Mouse (Mus musculus) heart, adult 8-10 months (tissue): ENCODE measurements around the gene Fam69b. TPM values are rescaled to one million over a fixed set of nuclear protein-coding genes. Genes with fewer than 3 reads are reported as not detected.
A peak's percentile ranks its signal among the peaks of the same experiment; 100 is the strongest.

Experiments used
- DNase-seq: peaks from one replicate; pipeline ENCODE4 v3.0.0; 2022; ENCODE audit warnings: low spot score
- total RNA-seq, 4 experiments: library from RNA; stranded (reverse); gene quantifications; 2 replicates each; pipeline ENCODE4 v1.2.4; 2022

The Fam69b gene
- total RNA-seq: 10 to 100 TPM; 15.0 to 26.6 (median 20.9) TPM

- DNase-seq: peak; percentile 40
Measured at GRCm38 (mm10) chr2:26627921-26628739, at the start of gene Fam69b. TSS of gene Fam69b (plus strand) at chr2:26628457.

- DNase-seq: no peak
Measured at GRCm38 (mm10) chr2:26579714-26580113, 48.5 kb upstream of the Fam69b start, which contains the start of gene Egfl7. TSS of gene Egfl7 (plus strand) at chr2:26580014.

GRCm38 (mm10) chr2:26580751-26581150 lies 47.5 kb upstream of the Fam69b start:
- DNase-seq: no peak

- DNase-seq: peak; percentile 75
Measured at GRCm38 (mm10) chr2:26582203-26582602, 46.1 kb upstream of the Fam69b start.

DNA sequence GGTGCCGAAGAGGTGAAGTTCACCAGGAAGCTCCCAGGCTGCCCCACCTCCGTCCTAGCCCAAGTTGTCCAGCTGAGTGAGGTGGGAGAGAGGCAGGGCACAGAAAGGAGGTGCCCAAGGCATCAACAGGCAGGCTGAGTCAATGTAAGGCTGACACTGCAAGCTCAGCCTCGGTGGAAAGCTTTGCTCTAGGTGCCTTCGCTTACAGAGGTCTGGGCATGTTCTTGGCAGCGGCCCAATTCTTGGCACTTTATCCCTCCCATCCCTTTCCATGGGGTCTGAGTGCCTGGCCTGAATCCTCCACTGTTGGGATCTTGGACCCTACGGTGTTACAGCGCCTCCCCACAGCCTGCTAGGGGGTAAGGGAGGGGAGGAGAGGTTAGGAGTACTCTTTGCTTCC lies 45.5 kb upstream of the Fam69b start:
- no peak for DNase-seq

DNA sequence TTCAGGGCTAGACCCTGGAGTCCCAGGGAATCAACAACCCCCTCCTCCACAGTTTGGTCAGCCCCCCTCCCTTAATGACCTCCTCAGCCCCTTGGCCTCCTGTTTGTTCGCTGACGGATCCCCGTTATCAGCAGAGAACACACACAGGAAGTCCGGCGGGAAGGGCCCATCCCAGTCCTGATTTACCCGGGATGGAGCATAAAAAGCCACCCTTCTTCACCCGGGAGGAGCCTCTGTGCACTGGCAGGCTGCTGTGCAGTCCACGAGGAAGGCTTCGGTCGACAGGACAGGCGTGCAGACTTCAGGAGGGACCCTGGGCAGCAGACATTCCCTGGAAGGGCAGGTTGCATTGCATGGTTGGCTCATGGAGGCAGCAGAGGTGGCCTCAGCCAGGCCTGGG lies 44.6 kb upstream of the Fam69b start:
- DNase-seq: peak; percentile 92

DNA sequence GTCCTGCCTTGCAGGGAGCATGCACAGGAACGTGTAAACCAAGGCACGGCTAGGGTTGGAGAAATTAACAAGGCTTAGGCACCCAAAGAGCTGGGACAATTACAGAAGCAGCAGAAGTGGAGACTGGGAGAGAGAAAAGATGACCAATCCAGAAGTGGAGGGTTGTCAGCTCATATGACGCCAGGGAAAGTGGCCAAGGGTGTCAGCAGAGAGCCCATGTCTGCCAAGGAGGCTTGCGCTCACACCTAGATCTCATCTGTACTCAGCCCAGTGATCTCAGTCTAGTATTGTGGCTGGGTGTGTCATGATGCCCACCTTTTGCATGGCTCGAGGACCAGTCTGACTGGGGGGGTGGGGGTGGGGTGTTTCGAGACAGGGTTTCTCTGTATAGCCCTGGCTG lies 42.5 kb upstream of the Fam69b start:
- DNase-seq: no peak

DNA sequence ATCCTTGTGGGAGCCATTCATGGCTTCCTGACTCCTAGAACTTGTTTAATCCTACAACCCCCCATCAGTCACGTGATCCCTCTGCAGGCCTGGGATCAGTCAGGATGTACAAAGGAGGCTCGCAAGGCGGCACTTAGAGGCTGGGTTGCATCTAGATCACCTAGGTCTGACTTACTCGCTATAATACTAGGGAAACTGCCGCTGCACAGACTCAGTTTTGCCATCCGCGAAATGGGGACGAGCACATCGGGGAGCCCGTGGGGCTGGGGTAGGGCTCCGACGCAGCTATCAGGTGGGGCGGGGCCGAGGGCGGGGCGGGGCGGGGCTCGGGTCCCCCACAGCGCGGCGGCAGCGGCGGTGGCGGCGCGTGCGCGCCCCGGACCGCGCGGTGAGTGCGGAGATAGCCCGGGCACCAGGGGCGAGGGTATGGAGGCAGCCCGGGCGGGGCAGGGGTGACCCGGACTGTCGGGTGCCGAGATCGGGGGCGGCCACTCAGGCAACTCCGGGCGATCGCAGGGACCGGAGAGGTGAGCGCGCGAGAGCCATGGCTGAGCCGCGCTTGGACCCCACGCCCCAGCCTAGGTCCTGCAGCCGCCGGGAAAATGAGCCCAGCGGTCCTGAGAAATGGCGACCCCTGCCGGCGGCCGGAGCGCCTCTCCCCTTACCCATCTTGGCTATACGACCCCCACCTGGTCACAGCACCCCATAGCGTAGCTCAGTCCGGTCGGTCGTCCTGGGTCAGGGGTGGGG lies 41.8 kb upstream of the Fam69b start, which contains the start of gene Gm20532:
Gene Gm20532, plus strand, starts transcription at position 346 of the 750 bp plus-strand sequence.
- no peak for DNase-seq

GRCm38 (mm10) chr2:26587044-26587405 lies 41.2 kb upstream of the Fam69b start:
- no peak for DNase-seq

DNA sequence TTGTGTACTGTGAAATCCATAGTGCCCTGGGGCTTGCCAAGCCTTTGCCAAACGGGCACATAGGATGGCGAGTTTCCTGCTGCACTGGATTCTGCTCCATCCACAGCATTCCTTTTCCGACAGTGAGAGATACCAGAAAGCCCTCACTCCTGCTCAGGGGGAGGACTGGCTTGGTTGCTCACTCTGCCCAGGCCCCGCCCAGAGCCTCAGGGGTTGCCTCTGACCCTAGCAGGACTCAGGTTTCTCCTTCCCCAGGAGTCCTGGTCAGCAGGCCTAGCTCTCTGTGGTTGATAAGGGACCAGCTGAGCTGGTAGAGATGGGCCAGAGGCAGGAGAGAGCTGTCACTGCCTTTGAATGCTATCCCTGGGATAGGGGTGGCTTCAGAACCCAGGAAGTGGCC lies 39.7 kb upstream of the Fam69b start:
- no peak for DNase-seq

GRCm38 (mm10) chr2:26589284-26589683 lies 39.0 kb upstream of the Fam69b start:
- no peak for DNase-seq

DNA sequence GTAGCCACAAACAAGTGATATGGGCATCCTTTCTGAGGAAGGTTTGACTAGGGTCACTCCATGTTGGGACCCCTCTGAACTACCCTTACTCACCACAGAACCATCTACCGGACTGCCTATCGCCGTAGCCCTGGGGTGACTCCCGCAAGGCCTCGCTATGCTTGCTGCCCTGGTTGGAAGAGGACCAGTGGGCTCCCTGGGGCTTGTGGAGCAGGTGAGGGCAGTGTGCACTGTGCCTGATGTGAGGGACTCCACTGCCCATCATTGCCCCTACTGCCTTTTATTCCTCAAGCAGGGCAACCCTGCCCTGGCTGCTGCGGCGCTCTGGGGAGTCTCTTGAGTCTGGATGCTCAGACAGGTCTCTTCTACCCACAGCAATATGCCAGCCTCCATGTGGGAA lies 38.0 kb upstream of the Fam69b start:
- no peak for DNase-seq

GRCm38 (mm10) chr2:26590962-26591361 lies 37.3 kb upstream of the Fam69b start:
- no peak for DNase-seq

DNA sequence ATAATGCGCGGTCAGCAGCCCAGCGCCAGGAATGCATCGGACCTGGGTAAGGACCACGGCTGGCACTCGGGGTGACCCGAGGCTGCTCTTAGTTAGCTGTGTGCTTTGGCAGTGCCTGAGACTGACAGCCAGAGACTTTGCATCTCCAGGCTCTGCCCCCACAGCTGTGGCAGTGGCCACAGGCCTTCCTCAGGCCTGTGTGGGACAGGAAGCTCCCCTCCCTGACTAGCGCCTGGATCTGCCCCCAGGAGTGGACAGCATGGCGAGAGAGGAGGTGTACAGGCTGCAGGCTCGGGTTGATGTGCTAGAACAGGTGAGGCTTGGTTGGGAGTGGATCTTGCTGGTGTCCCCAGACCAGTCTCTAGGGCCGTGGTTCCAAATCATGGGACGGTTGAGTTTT lies 36.8 kb upstream of the Fam69b start:
- no peak for DNase-seq

DNA sequence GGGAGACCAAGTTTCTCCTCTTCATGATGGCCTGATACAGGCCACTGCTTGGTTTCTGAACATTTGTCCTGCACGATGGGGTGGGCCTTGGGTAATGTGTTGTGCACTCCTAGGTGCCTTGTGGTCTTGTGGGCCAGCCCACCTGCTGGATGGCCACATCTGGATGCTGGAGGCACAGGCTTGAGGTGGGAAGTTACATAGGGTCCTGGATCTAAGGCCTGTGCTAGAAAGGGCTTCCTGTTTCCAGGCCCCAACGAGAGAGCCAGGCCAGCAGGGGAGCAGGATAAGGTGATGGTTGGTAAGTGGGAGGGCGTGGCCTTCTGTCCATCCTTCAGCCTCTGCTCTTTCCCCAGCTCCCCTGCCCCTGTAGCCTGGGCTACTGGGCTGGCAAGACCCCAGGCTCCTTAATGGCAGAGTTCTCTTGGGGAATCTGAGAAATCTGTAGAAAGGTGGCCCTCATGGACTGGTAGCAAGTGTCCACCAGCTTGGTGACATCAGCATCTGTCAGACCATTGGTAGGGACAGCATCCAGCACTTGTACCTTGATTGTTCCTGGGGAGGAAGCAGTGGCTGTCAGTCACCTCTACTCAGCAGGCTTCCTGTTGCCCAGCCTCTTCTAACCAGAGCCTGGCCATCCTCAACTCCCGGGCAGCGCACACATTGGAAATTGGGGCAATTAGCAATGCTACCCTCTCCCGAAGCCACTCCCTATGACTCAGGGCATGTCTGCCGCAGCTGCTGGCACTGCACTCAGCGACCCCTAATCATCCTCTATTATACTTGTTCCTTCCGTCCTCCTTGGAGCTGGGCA lies 34.8 kb upstream of the Fam69b start:
- no peak for DNase-seq

DNA sequence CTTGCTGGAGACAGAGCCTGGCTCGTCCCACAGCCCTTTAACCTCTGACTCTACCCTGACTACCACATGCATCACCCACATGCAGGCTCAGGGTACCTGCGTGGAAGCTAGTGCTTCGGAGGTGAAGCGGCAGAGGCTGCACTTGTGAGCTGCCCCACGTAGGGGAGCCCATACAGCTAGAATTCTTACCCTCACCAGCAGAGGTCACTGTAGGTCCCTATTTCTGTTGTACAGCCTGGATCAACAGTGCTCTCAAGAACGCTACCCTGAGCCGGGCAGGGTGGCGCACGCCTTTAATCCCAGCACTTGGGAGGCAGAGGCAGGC lies 34.3 kb upstream of the Fam69b start:
- peak; percentile 77 for DNase-seq

GRCm38 (mm10) chr2:26594461-26594933 lies 33.8 kb upstream of the Fam69b start:
- DNase-seq: no peak

- no peak for DNase-seq
Measured at GRCm38 (mm10) chr2:26594934-26595724, 33.1 kb upstream of the Fam69b start.

GRCm38 (mm10) chr2:26595725-26596435 lies 32.4 kb upstream of the Fam69b start:
- DNase-seq: no peak

- no peak for DNase-seq
Measured at GRCm38 (mm10) chr2:26596898-26597297, 31.4 kb upstream of the Fam69b start.

DNA sequence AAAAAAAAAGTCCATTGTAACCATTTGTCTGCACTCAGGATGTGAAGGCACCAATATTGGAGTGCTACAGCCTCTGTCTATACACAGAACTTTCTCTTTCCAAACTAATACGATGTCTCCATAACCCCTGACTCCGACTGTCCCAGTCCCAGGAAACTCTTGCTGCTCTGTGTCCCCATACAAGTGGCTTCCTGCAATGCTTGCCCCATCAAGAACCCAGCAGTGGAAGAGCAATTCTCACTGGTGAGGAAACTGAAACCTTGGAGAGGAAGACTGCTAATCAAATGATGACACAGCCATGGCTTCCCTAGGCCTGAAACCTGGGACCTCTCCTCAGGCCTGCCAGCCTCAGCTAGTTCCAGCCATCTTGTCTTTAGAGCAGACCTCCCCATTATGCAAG lies 30.4 kb upstream of the Fam69b start:
- DNase-seq: no peak
